Mouse (Mus musculus): ENCODE results near the gene Spon1. TPM values are rescaled to one million over a fixed set of nuclear protein-coding genes. Genes with fewer than 3 reads are reported as not detected.
A peak's percentile ranks its signal among the peaks of the same experiment; 100 is the strongest.

Spon1 gene
- polyA plus RNA-seq, 1 experiment from 2014 or later: 79.7 TPM

DNA sequence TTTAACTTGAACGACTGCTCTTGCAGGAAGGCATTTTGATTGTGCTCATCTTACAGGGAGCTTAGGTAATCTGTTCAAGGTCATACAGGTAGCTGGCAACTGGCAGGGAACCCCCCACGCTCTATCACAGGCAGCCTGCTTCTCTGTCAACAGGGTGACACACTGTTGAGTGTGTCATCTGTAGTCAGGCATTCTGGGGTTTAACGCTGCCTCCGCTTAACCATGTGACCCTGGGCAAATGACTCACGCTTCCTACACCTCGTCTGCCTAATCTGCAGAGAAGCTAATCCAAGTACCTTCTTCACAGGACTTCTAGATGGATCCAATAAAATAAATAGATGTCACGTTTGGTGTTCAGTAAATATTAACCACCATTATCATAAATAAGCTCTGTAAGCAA is 26.6 kb upstream of the Spon1 start:
- 40% methylated on average over 7 of the region's 7 CpGs for WGBS
- H3K4me2 ChIP-seq (ENCODE audit: low read length): no peak overlapping the region

DNA sequence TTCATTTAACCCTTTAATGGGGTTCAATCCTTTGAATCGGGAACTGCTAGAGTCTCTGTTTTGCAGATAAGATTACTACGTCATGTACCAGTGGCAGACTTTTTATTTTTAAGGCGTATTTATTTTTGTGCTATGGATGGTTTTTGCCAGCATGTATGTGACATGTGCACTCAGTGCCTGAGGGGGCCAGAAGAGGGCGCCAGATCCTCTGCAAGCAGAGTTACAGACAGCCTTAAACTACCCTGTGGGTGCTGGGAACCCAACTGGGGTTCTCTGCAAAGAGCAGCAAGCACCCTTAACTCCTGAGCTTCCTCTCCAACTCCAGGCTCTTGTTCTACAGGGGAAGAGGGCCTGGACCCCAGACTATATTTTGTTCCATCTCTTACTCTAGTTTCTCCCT is 23.2 kb upstream of the Spon1 start:
- no peak for ATAC-seq (ENCODE audit: insufficient number of reproducible peaks, insufficient read depth, low FRiP score, low read depth)
- Histone ChIP-seq H3K27ac (replicated peaks in 1 of 2; ENCODE audit: control insufficient read depth in 1 of 2, insufficient read depth in 1 of 2, low read depth in 2 of 2, low read length in 2 of 2) (no peak overlapping the region), H3K4me1 (ENCODE audit: control insufficient read depth in 2 of 2, insufficient read depth in 2 of 2, low read length in 2 of 2) (peaks cover 2 to 9% of the 10 kb centered on the region in 2 experiments; a peak in 2 of 4 replicates), H3K4me3 (ENCODE audit: control insufficient read depth in 1 of 2, insufficient read depth in 1 of 2, low read depth in 1 of 2, low read length in 2 of 2) (no peak overlapping the region), H3K9me3 (ENCODE audit: control insufficient read depth, low read length) (no peaks in the 10 kb centered on the region), H3K36me3 (ENCODE audit: control insufficient read depth, insufficient read depth, low read length) (no peaks in the 10 kb centered on the region), H3K9ac (ENCODE audit: low read length) (no peak overlapping the region), H3K4me2 (ENCODE audit: low read length) (no peak overlapping the region), H3K27me3 (ENCODE audit: control insufficient read depth, insufficient read depth, low read length) (no peaks in the 10 kb centered on the region)
- 82% methylated on average over 4 of the region's 4 CpGs for WGBS

More for the DNA sequence above, 26.6 kb upstream of the Spon1 start:
- H3K4me3 ChIP-seq (ENCODE audit: control insufficient read depth in 1 of 2, insufficient read depth in 1 of 2, low read depth in 1 of 2, low read length in 2 of 2): no peak overlapping the region
- peaks cover 2 to 9% of the 10 kb centered on the region in 2 experiments; a peak in 2 of 4 replicates for H3K4me1 ChIP-seq (ENCODE audit: control insufficient read depth in 2 of 2, insufficient read depth in 2 of 2, low read length in 2 of 2)
- H3K27me3 ChIP-seq (ENCODE audit: control insufficient read depth, insufficient read depth, low read length): no peaks in the 10 kb centered on the region
- no peaks in the 10 kb centered on the region for H3K36me3 ChIP-seq (ENCODE audit: control insufficient read depth, insufficient read depth, low read length)
- no peak for ATAC-seq (ENCODE audit: insufficient number of reproducible peaks, insufficient read depth, low FRiP score, low read depth)
- no peaks in the 10 kb centered on the region for H3K9me3 ChIP-seq (ENCODE audit: control insufficient read depth, low read length)
- no peak overlapping the region for H3K9ac ChIP-seq (ENCODE audit: low read length)
- no peak overlapping the region for H3K27ac ChIP-seq (replicated peaks in 1 of 2; ENCODE audit: control insufficient read depth in 1 of 2, insufficient read depth in 1 of 2, low read depth in 2 of 2, low read length in 2 of 2)

- Histone ChIP-seq H3K9me3 (ENCODE audit: control insufficient read depth, low read length) (no peaks in the 10 kb centered on the region), H3K9ac (ENCODE audit: low read length) (no peak overlapping the region), H3K4me1 (ENCODE audit: control insufficient read depth in 2 of 2, insufficient read depth in 2 of 2, low read length in 2 of 2) (peaks cover 0 to 8% of the 10 kb centered on the region in 2 experiments; a peak in 1 of 4 replicates), H3K36me3 (ENCODE audit: control insufficient read depth, insufficient read depth, low read length) (no peaks in the 10 kb centered on the region), H3K27me3 (ENCODE audit: control insufficient read depth, insufficient read depth, low read length) (no peaks in the 10 kb centered on the region), H3K27ac (replicated peaks in 1 of 2; ENCODE audit: control insufficient read depth in 1 of 2, insufficient read depth in 1 of 2, low read depth in 2 of 2, low read length in 2 of 2) (no peak overlapping the region), H3K4me2 (ENCODE audit: low read length) (no peak overlapping the region), H3K4me3 (ENCODE audit: control insufficient read depth in 1 of 2, insufficient read depth in 1 of 2, low read depth in 1 of 2, low read length in 2 of 2) (no peak overlapping the region)
- no peak for ATAC-seq (ENCODE audit: insufficient number of reproducible peaks, insufficient read depth, low FRiP score, low read depth)
- 50% methylated on average over 5 of the region's 5 CpGs for WGBS
Observed at GRCm38 (mm10) chr7:113743982-113744381, 21.8 kb upstream of the Spon1 start.

DNA sequence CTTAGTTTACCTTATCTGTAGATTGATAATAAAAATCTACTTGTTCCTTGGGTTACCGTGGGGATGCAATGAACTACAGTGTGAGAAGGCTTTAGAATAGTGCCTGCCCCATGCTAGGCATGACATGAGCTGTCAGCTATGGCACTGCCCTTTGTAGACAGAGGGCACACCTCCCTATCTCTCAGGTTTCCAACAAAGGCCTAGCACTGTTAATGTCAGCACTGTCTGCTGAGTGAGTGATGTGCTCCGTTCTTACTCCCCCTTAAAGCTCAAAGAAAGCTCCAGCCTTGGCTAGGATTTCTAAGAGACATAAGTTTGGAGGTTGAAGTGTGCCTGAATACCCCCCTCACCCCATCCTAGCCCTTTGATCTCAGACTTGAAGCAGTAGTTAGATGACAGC is 9.2 kb upstream of the Spon1 start:
- WGBS: 62% methylated on average over 2 of the region's 2 CpGs
- ATAC-seq (ENCODE audit: insufficient number of reproducible peaks, insufficient read depth, low FRiP score, low read depth): no peak
- Histone ChIP-seq H3K27me3 (ENCODE audit: control insufficient read depth, insufficient read depth, low read length) (no peaks in the 10 kb centered on the region), H3K9ac (ENCODE audit: low read length) (no peak overlapping the region), H3K4me1 (ENCODE audit: control insufficient read depth in 2 of 2, insufficient read depth in 2 of 2, low read length in 2 of 2) (no peaks in the 10 kb centered on the region; a peak in 1 of 4 replicates), H3K4me3 (ENCODE audit: control insufficient read depth in 1 of 2, insufficient read depth in 1 of 2, low read depth in 1 of 2, low read length in 2 of 2) (no peak overlapping the region), H3K27ac (replicated peaks in 1 of 2; ENCODE audit: control insufficient read depth in 1 of 2, insufficient read depth in 1 of 2, low read depth in 2 of 2, low read length in 2 of 2) (no peak overlapping the region), H3K4me2 (ENCODE audit: low read length) (no peak overlapping the region), H3K9me3 (ENCODE audit: control insufficient read depth, low read length) (no peaks in the 10 kb centered on the region), H3K36me3 (ENCODE audit: control insufficient read depth, insufficient read depth, low read length) (no peaks in the 10 kb centered on the region)

DNA sequence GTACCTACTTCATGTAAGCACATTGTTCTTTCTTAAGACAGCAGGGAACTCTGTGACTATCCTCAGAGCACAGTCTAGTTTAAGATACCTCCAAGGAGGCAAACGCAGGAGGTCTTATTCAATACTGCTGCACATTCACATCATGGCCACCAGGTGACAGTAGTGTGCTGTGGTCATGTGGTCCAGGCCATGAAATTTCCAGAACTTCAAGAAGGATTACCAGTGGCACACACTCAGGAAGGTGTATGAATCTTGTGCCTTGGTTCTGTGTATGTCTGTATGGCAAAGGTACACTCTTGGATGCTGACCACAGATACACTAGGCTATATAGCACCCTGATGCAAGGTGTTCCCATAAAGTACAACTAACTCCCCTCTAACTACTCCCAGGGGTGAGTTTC is 6.6 kb upstream of the Spon1 start:
- 0 out of 2 replicates have a peak, but pooled peaks have one; percentile 43 for ATAC-seq (ENCODE audit: insufficient number of reproducible peaks, insufficient read depth, low FRiP score, low read depth)
- no peak overlapping the region for H3K4me2 ChIP-seq (ENCODE audit: low read length)
- H3K36me3 ChIP-seq (ENCODE audit: control insufficient read depth, insufficient read depth, low read length): no peaks in the 10 kb centered on the region
- H3K9me3 ChIP-seq (ENCODE audit: control insufficient read depth, low read length): no peaks in the 10 kb centered on the region
- H3K27ac ChIP-seq (replicated peaks in 1 of 2; ENCODE audit: control insufficient read depth in 1 of 2, insufficient read depth in 1 of 2, low read depth in 2 of 2, low read length in 2 of 2): no peak overlapping the region
- no peaks in the 10 kb centered on the region for H3K27me3 ChIP-seq (ENCODE audit: control insufficient read depth, insufficient read depth, low read length)
- H3K9ac ChIP-seq (ENCODE audit: low read length): no peak overlapping the region
- peaks cover 2 to 7% of the 10 kb centered on the region in 2 experiments; a peak in 2 of 4 replicates for H3K4me1 ChIP-seq (ENCODE audit: control insufficient read depth in 2 of 2, insufficient read depth in 2 of 2, low read length in 2 of 2)
- H3K4me3 ChIP-seq (ENCODE audit: control insufficient read depth in 1 of 2, insufficient read depth in 1 of 2, low read depth in 1 of 2, low read length in 2 of 2): no peak overlapping the region
- WGBS: 23% methylated on average over 1 of the region's 1 CpGs

DNA sequence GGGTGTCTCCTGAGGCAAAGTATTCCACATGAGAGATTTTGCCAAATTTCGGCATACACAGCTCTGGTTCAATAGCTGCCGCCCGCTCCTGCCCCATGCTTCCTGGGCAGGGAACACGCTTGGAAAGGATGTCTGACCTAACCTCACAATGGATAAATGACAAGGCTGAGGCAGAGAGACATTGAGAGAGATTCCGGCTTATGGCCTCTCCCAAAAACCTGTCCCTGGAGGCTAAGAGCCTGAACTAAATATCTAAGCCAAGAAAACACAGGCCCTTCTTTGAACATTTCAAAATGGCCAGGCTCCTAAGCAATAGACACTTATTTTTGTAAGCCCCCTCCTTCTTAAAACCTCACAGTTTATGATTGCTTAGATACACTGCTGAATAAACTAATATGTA is 665 bp upstream of the Spon1 start:
- Histone ChIP-seq H3K9me3 (ENCODE audit: control insufficient read depth, low read length) (no peaks in the 10 kb centered on the region), H3K9ac (ENCODE audit: low read length) (peak overlapping the region; percentile 83; the same call in 1 of the 2 replicates), H3K36me3 (ENCODE audit: control insufficient read depth, insufficient read depth, low read length) (no peaks in the 10 kb centered on the region), H3K4me2 (ENCODE audit: low read length) (peak overlapping the region; percentile 84), H3K27ac (replicated peaks in 1 of 2; ENCODE audit: control insufficient read depth in 1 of 2, insufficient read depth in 1 of 2, low read depth in 2 of 2, low read length in 2 of 2) (peak overlapping the region in 1 of 2 experiments; percentile 88; a peak in 1 of 4 replicates), H3K4me1 (ENCODE audit: control insufficient read depth in 2 of 2, insufficient read depth in 2 of 2, low read length in 2 of 2) (peaks cover 24 to 45% of the 10 kb centered on the region in 2 experiments), H3K27me3 (ENCODE audit: control insufficient read depth, insufficient read depth, low read length) (no peaks in the 10 kb centered on the region), H3K4me3 (ENCODE audit: control insufficient read depth in 1 of 2, insufficient read depth in 1 of 2, low read depth in 1 of 2, low read length in 2 of 2) (no peak overlapping the region)
- WGBS: 87% methylated on average over 5 of the region's 5 CpGs
- ATAC-seq (ENCODE audit: insufficient number of reproducible peaks, insufficient read depth, low FRiP score, low read depth): no peak

DNA sequence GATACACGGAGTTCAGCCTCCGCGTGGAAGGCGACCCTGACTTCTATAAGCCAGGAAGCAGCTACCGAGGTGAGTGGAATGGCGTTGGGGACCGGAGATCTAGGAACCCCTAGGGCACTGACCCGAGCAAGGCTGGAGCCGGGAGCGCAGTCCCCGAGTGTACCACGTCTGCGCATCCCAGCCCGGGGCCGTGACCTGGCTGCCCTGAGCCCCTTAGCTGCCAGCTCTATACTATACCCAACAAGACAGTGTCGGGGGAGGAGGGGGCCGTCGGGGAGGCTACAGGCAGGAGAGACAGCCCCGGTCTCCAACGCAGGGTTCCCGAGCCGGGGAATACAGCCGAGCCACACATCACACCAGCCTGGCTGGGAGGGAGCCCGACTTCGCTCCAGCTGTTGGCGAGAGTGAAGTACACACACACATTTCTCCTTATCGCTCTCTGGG is 722 bp downstream of the Spon1 start:
- under 1% methylated on average over 22 of the region's 27 CpGs for WGBS
- peak; percentile 54 for ATAC-seq (ENCODE audit: insufficient number of reproducible peaks, insufficient read depth, low FRiP score, low read depth)
- Histone ChIP-seq H3K27me3 (ENCODE audit: control insufficient read depth, insufficient read depth, low read length) (no peaks in the 10 kb centered on the region), H3K4me3 (ENCODE audit: control insufficient read depth in 1 of 2, insufficient read depth in 1 of 2, low read depth in 1 of 2, low read length in 2 of 2) (peak overlapping the region; percentile 66 to 93), H3K4me1 (ENCODE audit: control insufficient read depth in 2 of 2, insufficient read depth in 2 of 2, low read length in 2 of 2) (peaks cover 24 to 45% of the 10 kb centered on the region in 2 experiments), H3K9ac (ENCODE audit: low read length) (peak overlapping the region; percentile 83), H3K27ac (replicated peaks in 1 of 2; ENCODE audit: control insufficient read depth in 1 of 2, insufficient read depth in 1 of 2, low read depth in 2 of 2, low read length in 2 of 2) (peak overlapping the region; percentile 68 to 88), H3K4me2 (ENCODE audit: low read length) (peak overlapping the region; percentile 84), H3K36me3 (ENCODE audit: control insufficient read depth, insufficient read depth, low read length) (0 out of 2 replicates have a peak, but pooled peaks cover 2% of the 10 kb centered on the region), H3K9me3 (ENCODE audit: control insufficient read depth, low read length) (no peaks in the 10 kb centered on the region)

DNA sequence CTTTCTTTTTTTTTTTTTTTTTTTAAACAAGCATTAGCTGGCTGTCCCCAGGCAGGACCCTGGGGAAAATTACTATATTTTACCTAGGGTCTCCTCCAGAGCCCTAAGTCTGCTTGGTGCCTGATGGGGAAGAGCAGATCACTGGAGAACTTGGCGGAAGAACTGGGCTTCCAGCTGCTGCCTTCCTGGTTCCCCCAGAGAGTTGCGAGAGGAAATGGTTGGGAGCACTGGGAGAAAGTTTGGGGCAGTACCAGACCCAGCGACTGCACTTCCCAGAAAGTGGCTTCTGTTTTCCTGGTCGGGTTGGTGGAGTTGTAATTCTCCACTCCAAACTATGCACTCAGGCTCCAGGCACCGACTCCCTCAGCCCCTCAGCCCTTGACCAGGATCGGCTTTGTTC is 1.7 kb downstream of the Spon1 start:
- peak overlapping the region; percentile 84 for H3K4me2 ChIP-seq (ENCODE audit: low read length)
- ATAC-seq (ENCODE audit: insufficient number of reproducible peaks, insufficient read depth, low FRiP score, low read depth): no peak
- no peaks in the 10 kb centered on the region for H3K27me3 ChIP-seq (ENCODE audit: control insufficient read depth, insufficient read depth, low read length)
- H3K36me3 ChIP-seq (ENCODE audit: control insufficient read depth, insufficient read depth, low read length): 0 out of 2 replicates have a peak, but pooled peaks cover 2% of the 10 kb centered on the region
- peak overlapping the region; percentile 83 for H3K9ac ChIP-seq (ENCODE audit: low read length)
- H3K9me3 ChIP-seq (ENCODE audit: control insufficient read depth, low read length): peaks cover 7% of the 10 kb centered on the region; the same call in 1 of the 2 replicates
- H3K27ac ChIP-seq (replicated peaks in 1 of 2; ENCODE audit: control insufficient read depth in 1 of 2, insufficient read depth in 1 of 2, low read depth in 2 of 2, low read length in 2 of 2): peak overlapping the region in 1 of 2 experiments; percentile 88; a peak in 2 of 4 replicates
- peaks cover 22 to 38% of the 10 kb centered on the region in 2 experiments for H3K4me1 ChIP-seq (ENCODE audit: control insufficient read depth in 2 of 2, insufficient read depth in 2 of 2, low read length in 2 of 2)
- peak overlapping the region; percentile 66 to 93 for H3K4me3 ChIP-seq (ENCODE audit: control insufficient read depth in 1 of 2, insufficient read depth in 1 of 2, low read depth in 1 of 2, low read length in 2 of 2)
- WGBS: 17% methylated on average over 6 of the region's 6 CpGs

Measured in heart, embryonic 14.5 days (tissue).